Mouse (Mus musculus): ENCODE measurements around the gene Piezo1.

The Piezo1 gene

GRCm38 (mm10) chr8:122459990-122460389 lies 91.1 kb downstream of the Piezo1 start:
- DNase-seq (ENCODE audit: low read depth, low spot score): no peak

DNA sequence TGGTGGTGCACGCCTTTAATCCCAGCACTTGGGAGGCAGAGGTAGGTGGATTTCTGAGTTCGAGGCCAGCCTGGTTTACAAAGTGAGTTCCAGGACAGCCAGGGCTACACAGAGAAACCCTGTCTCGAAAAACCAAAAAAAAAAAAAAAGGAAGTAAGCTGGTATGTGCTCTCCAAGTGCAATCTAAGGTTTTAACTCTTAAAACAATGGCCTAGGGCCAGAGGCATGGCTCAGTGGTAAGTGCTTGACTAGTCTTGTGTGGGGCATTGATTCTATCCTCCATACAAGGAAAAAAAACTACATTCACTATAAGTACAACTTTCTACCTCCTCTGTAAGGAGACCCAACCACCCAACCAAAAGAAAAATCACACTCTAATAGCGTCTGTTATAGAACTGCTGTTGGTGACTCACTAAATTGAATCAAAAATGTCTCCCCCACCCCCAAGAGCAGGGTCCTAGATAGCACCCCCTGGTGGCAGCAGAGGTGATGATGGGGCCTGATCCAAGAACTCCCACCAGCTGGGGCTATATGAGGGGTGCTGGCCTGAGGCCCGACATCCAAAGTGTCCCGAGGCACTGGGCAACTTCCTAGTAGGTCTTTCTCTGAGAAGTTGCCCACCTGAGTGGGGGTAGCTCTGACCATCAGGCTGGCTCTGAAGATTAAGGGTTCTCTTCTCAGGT lies 91.8 kb downstream of the Piezo1 start:
- peak; percentile 70 for DNase-seq (ENCODE audit: low read depth, low spot score)

- DNase-seq (ENCODE audit: low read depth, low spot score): no peak
Measured at GRCm38 (mm10) chr8:122457171-122457570, 94.0 kb downstream of the Piezo1 start.

- no peak for DNase-seq (ENCODE audit: low read depth, low spot score)
Measured at GRCm38 (mm10) chr8:122454409-122454808, 96.7 kb downstream of the Piezo1 start.

DNA sequence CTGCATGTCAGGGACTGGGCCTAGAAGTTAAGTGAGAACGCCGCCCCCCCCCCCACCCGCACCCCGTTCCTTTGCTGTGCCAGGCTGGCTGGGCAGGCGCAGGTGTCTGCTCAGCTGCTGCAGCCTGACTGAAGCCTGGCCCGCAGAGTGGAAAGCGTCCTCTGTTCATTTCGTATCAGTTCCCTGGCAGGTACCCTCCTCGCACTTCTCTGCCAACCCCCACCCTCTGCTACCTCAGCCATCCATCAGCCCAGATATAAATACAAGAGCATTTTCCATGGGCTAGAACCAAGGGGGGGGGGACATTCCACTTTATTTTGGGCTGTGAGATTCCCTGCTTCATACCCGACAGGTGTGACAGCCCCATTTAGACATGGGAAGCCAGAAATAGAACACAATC lies 99.0 kb downstream of the Piezo1 start:
- DNase-seq (ENCODE audit: low read depth, low spot score): no peak

DNA sequence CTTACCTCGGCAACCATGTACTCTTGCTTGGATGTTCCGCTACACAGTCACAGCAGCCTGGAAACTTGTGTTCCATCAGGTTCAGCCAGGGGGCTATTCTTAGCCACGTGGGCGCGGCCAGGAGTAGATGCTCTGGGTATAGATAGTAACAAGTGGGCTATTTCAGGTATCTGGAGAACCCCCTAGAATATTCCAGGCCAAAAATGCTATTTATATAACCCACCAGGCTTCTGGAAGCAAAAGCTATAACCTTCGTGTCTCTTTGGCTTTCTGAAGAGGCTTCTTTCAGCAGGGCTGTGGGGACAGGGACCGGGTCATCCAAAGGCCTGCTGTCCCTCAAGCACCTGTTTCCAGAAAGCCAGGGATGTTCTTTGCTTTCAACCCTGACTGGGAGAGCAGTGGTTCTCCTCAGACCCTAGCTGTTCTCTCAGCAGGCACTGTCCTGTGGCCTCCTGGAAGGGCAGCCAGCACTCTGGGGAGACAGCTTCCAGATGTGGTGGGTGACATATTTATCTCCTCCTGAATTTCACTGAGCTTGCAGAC lies 99.9 kb downstream of the Piezo1 start:
- DNase-seq (ENCODE audit: low read depth, low spot score): no peak

GRCm38 (mm10) chr8:122445203-122445602 lies 105.9 kb downstream of the Piezo1 start:
- DNase-seq (ENCODE audit: low read depth, low spot score): no peak

DNA sequence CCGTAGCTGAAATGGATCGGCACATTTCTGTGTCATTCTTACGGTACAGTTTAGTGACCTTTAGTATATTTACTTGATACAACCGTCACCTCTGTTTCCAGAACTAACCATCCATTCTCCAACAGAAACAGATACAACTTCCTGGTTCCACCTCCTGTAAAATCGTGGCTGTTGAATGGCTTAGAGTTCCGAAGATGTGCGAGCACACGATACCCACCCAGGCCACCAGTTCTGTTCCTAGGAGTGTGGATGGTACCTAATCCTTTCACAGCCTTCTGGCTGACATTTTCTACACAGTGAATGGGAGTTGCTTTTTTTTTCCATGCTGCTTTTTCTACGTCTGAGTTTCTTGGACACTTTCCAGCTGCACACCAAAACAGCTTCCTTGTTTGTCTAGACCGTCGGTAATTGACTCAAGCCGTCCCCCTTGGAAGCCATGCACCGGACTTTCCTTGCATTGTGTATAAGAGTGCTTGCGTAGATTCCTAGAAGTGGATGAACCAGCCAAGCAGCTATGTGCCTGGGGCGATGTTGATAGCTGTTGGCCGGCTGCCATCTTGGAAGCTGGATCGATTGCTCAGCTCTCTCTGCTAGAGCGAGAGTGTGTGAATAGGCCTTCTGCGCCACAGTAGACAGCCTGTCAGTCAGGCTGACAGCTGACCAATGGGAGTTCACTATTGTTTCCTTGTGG lies 106.9 kb downstream of the Piezo1 start:
- DNase-seq (ENCODE audit: low read depth, low spot score): peak; percentile 91

DNA sequence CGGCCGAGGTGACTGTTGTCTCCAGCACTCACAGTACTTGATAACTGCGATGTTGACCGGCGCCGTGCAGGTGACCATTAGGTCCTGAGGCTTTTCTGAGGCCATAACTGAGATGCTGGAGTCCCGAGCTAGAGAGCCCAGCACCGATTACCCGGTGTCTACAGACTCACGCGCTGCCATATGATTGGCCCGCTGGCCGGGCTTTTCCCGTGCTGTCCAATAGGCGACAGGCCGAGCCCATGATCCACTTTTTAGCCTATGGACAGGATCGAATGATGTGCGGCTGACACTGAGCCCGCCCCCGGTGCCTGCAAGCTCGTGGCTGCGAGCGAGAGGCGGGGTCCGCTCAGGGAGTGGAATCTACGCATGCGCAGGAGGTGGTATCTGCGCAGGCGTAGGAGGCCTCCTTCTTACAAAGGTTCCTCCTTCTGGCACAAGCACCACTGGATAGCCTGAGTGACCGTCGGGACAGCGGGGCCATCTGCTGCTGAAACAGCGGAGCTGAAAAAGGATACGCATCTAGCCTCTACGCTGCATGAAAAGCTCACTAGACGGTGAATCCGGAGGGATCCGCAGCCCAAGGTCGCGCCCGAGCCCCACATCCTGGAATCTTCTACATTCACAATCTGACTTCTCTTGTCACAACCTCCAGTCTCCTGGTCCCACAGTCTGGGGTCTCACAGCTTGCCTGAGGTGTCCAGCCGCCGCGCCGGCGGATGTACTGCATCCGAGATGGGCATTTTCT lies 107.7 kb downstream of the Piezo1 start, which contains the start of gene Mvd:
Mvd (minus strand) TSS at position 161 of the 745 bp plus-strand sequence.
- peak; percentile 99 for DNase-seq (ENCODE audit: low read depth, low spot score)

- peak; percentile 40 for DNase-seq (ENCODE audit: low read depth, low spot score)
Measured at GRCm38 (mm10) chr8:122442781-122443180, 108.3 kb downstream of the Piezo1 start.

- no peak for DNase-seq (ENCODE audit: low read depth, low spot score)
Measured at GRCm38 (mm10) chr8:122442356-122442755, 108.8 kb downstream of the Piezo1 start.

- no peak for DNase-seq (ENCODE audit: low read depth, low spot score)
Measured at GRCm38 (mm10) chr8:122441326-122441725, 109.8 kb downstream of the Piezo1 start.

GRCm38 (mm10) chr8:122439336-122439735 lies 111.8 kb downstream of the Piezo1 start:
- no peak for DNase-seq (ENCODE audit: low read depth, low spot score)

DNA sequence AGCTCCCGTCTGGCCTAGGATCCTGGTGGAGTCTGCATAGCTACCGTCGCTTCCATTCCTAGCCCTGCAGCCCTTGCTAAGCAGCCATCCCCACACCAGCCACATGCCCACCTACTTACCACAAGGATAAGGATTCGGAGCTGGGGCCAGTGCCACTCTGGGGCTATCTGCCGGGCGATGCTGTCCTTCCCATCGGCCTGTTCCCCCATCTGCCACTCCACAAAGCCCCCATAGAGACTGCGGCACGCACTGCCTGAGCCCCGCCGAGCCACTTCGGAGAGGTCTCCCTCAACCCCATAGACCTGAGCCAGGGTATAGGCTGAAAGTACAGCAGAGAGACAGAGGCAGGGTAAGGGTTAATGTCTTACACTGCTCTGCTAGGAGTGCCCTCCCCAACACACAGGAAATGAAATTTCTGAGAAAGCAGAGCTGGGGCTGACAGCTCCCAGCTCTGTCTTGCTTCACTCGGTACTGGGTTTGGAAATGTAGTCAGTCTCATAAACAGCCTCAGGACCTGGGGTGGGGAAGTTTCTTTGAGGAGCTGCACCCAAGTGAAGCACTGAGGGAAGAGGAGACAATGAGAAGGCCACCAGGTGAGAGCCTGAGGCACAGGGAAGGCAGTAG lies 113.3 kb downstream of the Piezo1 start:
- DNase-seq (ENCODE audit: low read depth, low spot score): no peak

DNA sequence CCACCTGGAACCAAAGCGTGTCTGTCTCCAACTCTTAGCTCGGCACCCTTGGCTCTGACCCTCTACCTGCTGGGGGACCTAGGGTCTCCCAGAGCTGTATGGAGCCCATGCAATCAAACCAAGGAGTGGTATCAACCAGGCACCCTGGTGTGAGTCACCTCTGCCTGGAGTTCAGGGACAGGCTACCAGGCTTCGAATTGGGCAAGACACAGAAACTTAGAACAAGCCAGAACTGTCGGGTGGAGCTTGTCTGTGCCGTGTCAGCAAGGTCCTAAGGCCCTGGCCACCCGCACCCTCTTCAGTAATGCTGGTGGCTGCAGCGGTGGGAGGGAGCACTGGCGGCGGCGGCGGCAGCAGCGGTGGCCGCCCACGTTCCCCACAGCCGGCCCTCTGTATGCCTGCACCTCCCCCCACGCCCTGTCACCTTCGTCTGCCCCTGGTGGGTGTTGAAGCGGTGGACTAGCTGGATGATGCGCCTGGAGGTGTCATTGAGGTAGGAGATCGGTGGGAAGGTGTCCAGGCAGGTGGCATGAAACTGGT lies 114.5 kb downstream of the Piezo1 start:
- DNase-seq (ENCODE audit: low read depth, low spot score): no peak

GRCm38 (mm10) chr8:122436146-122436545 lies 115.0 kb downstream of the Piezo1 start:
- DNase-seq (ENCODE audit: low read depth, low spot score): no peak

GRCm38 (mm10) chr8:122435375-122435774 lies 115.8 kb downstream of the Piezo1 start:
- DNase-seq (ENCODE audit: low read depth, low spot score): peak; percentile 73

- DNase-seq (ENCODE audit: low read depth, low spot score): no peak
Measured at GRCm38 (mm10) chr8:122433269-122433905, 117.7 kb downstream of the Piezo1 start.

GRCm38 (mm10) chr8:122432443-122433268 lies 118.5 kb downstream of the Piezo1 start, which contains the start of gene Cyba:
Gene Cyba, minus strand, starts transcription at chr8:122432930.
- peak; percentile 78 for DNase-seq (ENCODE audit: low read depth, low spot score)

Data from R1 (cell line).